Mouse (Mus musculus) spleen, postnatal 14 days (tissue): Measurements from ENCODE around the gene Ifitm3.

Source experiments
- DNase-seq, 2 experiments: peaks; one replicate each; pipeline ENCODE4 v3.0.0; 2021 to 2022; ENCODE audit warnings: low spot score in 2 of 2

Gene Ifitm3

GRCm38 (mm10) chr7:141010593-141010992, at the start of gene Ifitm3:
Gene Ifitm3, minus strand, starts transcription at chr7:141010770.
- no peak for DNase-seq

GRCm38 (mm10) chr7:141059929-141060328, 49.4 kb upstream of the Ifitm3 start:
- DNase-seq, result no peak

- DNase-seq, result no peak
These were observed 48.2 kb upstream of the Ifitm3 start for GRCm38 (mm10) chr7:141058601-141059341.

- DNase-seq, result no peak
These were observed 47.0 kb upstream of the Ifitm3 start for GRCm38 (mm10) chr7:141057541-141057940.

GRCm38 (mm10) chr7:141056976-141057375, 46.4 kb upstream of the Ifitm3 start:
- DNase-seq, result no peak

GRCm38 (mm10) chr7:141055785-141056184, 45.2 kb upstream of the Ifitm3 start:
- DNase-seq, result no peak

- no peak for DNase-seq
These were observed 41.9 kb upstream of the Ifitm3 start for GRCm38 (mm10) chr7:141052421-141052820.

- no peak for DNase-seq
These were observed 41.4 kb upstream of the Ifitm3 start for GRCm38 (mm10) chr7:141052016-141052415.

GRCm38 (mm10) chr7:141051060-141051685, 40.6 kb upstream of the Ifitm3 start:
- no peak for DNase-seq

- no peak for DNase-seq
These were observed 38.8 kb upstream of the Ifitm3 start for GRCm38 (mm10) chr7:141049326-141049725.

- DNase-seq, result peak; percentile 79 to 86
These were observed 38.0 kb upstream of the Ifitm3 start for GRCm38 (mm10) chr7:141048226-141049218.

GRCm38 (mm10) chr7:141047581-141048225, 37.1 kb upstream of the Ifitm3 start:
- DNase-seq, result peak in 1 of 2 experiments; percentile 16

GRCm38 (mm10) chr7:141046931-141047580, 36.5 kb upstream of the Ifitm3 start:
- DNase-seq, result no peak

GRCm38 (mm10) chr7:141042539-141042938, 32.0 kb upstream of the Ifitm3 start:
- no peak for DNase-seq

GRCm38 (mm10) chr7:141041661-141042060, 31.1 kb upstream of the Ifitm3 start:
- peak in 1 of 2 experiments; percentile 18 for DNase-seq

GRCm38 (mm10) chr7:141040867-141041606, 30.5 kb upstream of the Ifitm3 start:
- no peak for DNase-seq

GRCm38 (mm10) chr7:141039386-141040107, 29.0 kb upstream of the Ifitm3 start:
- no peak for DNase-seq

GRCm38 (mm10) chr7:141038090-141039032, 27.8 kb upstream of the Ifitm3 start:
- no peak for DNase-seq
